Mouse (Mus musculus): ENCODE measurements around the gene Usp3. TPM values are rescaled to one million over a fixed set of nuclear protein-coding genes. Genes with fewer than 3 reads are reported as not detected.
A peak's percentile ranks its signal among the peaks of the same experiment; 100 is the strongest.

Gene Usp3
- 58.7 and 63.4 TPM in 2 replicates for polyA plus RNA-seq (2015; fragmentation: Nextera tagmentation; extraction: Ambion mirVana)

DNA sequence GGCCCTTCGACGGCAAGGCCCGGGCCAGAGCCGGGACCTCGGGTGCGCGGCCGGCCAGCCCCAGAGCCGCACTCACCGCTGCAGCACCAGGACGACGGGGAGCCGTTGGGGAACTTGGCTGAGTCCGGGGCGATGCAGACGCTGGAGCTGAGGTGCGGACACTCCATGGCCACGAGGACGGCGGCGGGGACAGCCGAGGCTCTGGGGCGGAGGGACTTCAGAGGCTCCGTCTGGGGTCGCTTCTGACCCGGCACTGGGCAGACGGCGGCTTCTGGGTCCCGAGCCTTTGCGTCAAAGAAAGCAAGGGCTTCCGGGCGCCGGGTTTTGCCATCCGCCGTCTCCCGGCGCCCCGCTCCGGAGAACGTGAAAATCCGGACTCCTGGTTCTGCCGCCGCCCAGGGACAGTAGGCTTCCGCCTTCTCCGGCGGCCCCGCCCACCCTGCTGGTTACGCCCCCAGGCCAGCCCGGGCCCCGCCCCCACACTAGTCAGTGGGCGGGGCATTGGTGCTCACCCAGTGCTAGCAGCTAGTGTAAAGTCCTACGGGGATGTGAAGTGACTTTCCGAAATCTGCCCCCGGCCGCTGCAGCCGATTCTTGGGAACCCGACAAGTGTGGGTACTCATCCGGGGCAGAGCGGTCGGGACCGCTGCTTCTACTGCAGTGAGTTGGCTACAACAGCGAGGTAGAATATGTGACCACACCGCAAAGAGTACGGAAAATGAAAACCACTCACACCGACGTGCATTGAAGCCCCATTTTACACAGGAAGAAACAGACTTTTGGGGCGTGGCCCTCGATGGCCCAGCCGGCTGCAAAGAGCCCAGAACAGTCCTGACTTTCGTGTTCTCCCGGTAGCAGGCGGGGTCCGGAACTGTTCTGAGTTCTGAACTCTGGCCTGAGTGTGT is at the start of gene Usp3:
Gene Usp3, minus strand, starts transcription at position 435 of the 905 bp plus-strand sequence.
- peak within 1 kb of the TSS; percentile 100 for H3K9ac ChIP-seq (ENCODE audit: low read depth, low read length)
- H3K4me3 ChIP-seq (replicated peaks; ENCODE audit: low read depth, low read length): peak within 1 kb of the TSS; percentile 98
- DNase-seq (ENCODE audit: low spot score) (peak; percentile 97), ATAC-seq (replicated peaks; ENCODE audit: low FRiP score, low read depth) (peak; percentile 95)
- peaks cover 19% of the 10 kb centered on the region for H3K4me1 ChIP-seq (replicated peaks; ENCODE audit: insufficient read depth, low read length)
- WGBS: under 1% methylated on average over 73 of the region's 73 CpGs
- peak within 1 kb of the TSS; percentile 78 for H3K4me2 ChIP-seq (ENCODE audit: low read length)
- H3K36me3 ChIP-seq (ENCODE audit: insufficient read depth, low read length): no peaks in the 10 kb centered on the region
- no peaks in the 10 kb centered on the region for H3K27me3 ChIP-seq (ENCODE audit: insufficient read depth, low read length)
- no peaks in the 10 kb centered on the region for H3K9me3 ChIP-seq (replicated peaks; ENCODE audit: low read length)
- no peak for TF ChIP-seq CTCF (IDR thresholded peaks at IDR 0.05; ENCODE audit: low read depth)
- H3K27ac ChIP-seq: peak within 1 kb of the TSS; percentile 97

DNA sequence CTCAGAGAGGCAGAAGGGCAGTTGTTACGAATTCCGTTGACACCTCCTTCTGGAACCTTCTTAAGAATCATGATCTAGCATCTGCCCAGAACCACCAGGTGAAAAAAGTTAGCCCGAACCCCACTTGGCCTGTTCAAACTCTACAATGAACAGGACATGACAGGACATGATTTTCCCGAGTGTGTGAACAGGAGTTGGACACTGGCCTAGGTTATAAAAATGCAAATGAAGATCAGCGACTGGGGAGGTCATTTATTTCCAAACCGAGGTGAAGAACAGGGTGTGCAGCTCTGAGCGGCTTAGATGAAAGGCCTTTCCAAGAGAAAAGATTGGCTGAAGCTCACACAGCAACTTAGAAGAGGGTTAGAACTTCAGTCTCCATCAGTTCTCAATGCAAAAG is 47.5 kb upstream of the Usp3 start:
- 59% methylated on average over 7 of the region's 7 CpGs for WGBS
- H3K27ac ChIP-seq: no peak overlapping the region
- no peaks in the 10 kb centered on the region for H3K4me1 ChIP-seq (replicated peaks; ENCODE audit: insufficient read depth, low read length)
- H3K4me2 ChIP-seq (ENCODE audit: low read length): no peak overlapping the region
- no peak for TF ChIP-seq CTCF (IDR thresholded peaks at IDR 0.05; ENCODE audit: low read depth)
- DNase-seq (ENCODE audit: low spot score) (no peak), ATAC-seq (replicated peaks; ENCODE audit: low FRiP score, low read depth) (no peak)
- H3K4me3 ChIP-seq (replicated peaks; ENCODE audit: low read depth, low read length): no peak overlapping the region
- H3K27me3 ChIP-seq (ENCODE audit: insufficient read depth, low read length): no peaks in the 10 kb centered on the region
- no peaks in the 10 kb centered on the region for H3K36me3 ChIP-seq (ENCODE audit: insufficient read depth, low read length)
- H3K9me3 ChIP-seq (replicated peaks; ENCODE audit: low read length): no peaks in the 10 kb centered on the region
- no peak overlapping the region for H3K9ac ChIP-seq (ENCODE audit: low read depth, low read length)

DNA sequence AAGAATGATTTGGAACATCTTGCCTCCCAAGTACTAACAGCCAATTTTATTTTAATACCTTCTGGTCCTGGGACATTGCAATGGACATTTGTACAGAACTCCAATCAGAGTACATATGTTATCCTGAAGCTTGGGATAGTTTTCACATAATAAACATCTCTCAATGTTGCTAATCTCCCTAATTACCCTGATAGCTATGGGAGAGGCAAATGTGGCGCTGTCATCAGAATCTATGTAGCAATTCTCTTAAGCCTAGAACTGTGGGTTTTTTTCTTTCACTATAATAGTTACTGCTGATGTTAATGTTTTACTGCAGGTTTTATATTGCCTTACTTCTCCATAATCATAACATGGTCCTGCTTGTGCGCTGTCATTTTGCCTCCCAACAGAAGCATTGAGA is 46.7 kb upstream of the Usp3 start:
- Histone ChIP-seq H3K4me3 (replicated peaks; ENCODE audit: low read depth, low read length) (no peak overlapping the region), H3K9ac (ENCODE audit: low read depth, low read length) (no peak overlapping the region), H3K9me3 (replicated peaks; ENCODE audit: low read length) (no peaks in the 10 kb centered on the region), H3K4me1 (replicated peaks; ENCODE audit: insufficient read depth, low read length) (no peaks in the 10 kb centered on the region), H3K4me2 (ENCODE audit: low read length) (no peak overlapping the region), H3K27ac (no peak overlapping the region), H3K27me3 (ENCODE audit: insufficient read depth, low read length) (no peaks in the 10 kb centered on the region), H3K36me3 (ENCODE audit: insufficient read depth, low read length) (no peaks in the 10 kb centered on the region)
- no peak for TF ChIP-seq CTCF (IDR thresholded peaks at IDR 0.05; ENCODE audit: low read depth)
- 91% methylated on average over 2 of the region's 2 CpGs for WGBS
- DNase-seq (ENCODE audit: low spot score): no peak
- no peak for ATAC-seq (replicated peaks; ENCODE audit: low FRiP score, low read depth)

DNA sequence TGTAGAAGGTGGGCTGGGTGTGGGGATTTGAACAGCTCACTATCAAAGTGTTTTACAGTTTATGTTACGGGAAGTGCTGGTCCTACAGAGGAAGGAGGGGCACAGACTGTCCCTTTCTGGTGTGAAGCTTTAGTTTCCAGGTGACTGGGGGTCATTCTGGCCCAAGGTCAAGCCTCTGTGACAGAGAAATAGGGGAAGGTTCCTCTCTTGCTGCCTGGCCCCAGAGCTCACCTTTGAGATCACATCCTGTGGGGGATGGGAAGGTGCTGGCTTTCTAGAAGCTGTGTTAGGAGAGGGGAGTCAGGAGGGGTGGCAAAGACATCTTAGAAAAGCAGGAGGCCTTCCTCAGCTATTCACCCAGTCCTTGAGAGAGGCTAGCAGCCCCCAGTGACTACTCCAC is 39.5 kb upstream of the Usp3 start:
- Histone ChIP-seq H3K4me1 (replicated peaks; ENCODE audit: insufficient read depth, low read length) (no peaks in the 10 kb centered on the region; the same call in 1 of the 2 replicates), H3K9ac (ENCODE audit: low read depth, low read length) (no peak overlapping the region), H3K36me3 (ENCODE audit: insufficient read depth, low read length) (no peaks in the 10 kb centered on the region), H3K27me3 (ENCODE audit: insufficient read depth, low read length) (no peaks in the 10 kb centered on the region), H3K4me2 (ENCODE audit: low read length) (no peak overlapping the region), H3K27ac (no peak overlapping the region), H3K9me3 (replicated peaks; ENCODE audit: low read length) (no peaks in the 10 kb centered on the region), H3K4me3 (replicated peaks; ENCODE audit: low read depth, low read length) (no peak overlapping the region)
- WGBS: 80% methylated on average over 1 of the region's 1 CpGs
- ATAC-seq (replicated peaks; ENCODE audit: low FRiP score, low read depth): no peak
- TF ChIP-seq CTCF (IDR thresholded peaks at IDR 0.05; ENCODE audit: low read depth): no peak
- DNase-seq (ENCODE audit: low spot score): no peak

DNA sequence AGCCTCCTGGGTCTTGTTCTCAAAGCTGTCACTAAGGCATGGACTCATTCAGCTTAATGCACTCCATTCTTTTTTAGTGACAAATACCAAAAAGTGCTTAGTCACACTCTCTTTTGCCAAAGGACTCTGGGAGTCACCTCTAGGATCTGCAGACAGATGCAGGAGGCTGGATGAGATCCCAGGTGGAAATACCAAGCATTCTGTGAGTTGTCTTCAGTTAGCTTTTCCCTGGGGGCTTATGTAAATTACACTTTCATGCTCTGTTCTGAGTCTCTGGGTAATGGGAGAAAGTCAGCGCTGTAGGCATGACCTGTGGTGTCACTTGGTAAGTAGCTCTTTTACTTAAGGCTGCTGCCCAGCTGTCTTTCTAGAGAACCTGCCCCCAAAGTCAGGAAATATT is 38.0 kb upstream of the Usp3 start:
- 24% methylated on average over 1 of the region's 1 CpGs for WGBS
- Histone ChIP-seq H3K9ac (ENCODE audit: low read depth, low read length) (no peak overlapping the region), H3K9me3 (replicated peaks; ENCODE audit: low read length) (no peaks in the 10 kb centered on the region), H3K27me3 (ENCODE audit: insufficient read depth, low read length) (no peaks in the 10 kb centered on the region), H3K4me2 (ENCODE audit: low read length) (no peak overlapping the region), H3K27ac (no peak overlapping the region), H3K4me3 (replicated peaks; ENCODE audit: low read depth, low read length) (no peak overlapping the region), H3K4me1 (replicated peaks; ENCODE audit: insufficient read depth, low read length) (no peaks in the 10 kb centered on the region; the same call in 1 of the 2 replicates), H3K36me3 (ENCODE audit: insufficient read depth, low read length) (no peaks in the 10 kb centered on the region)
- ATAC-seq (replicated peaks; ENCODE audit: low FRiP score, low read depth) (no peak), DNase-seq (ENCODE audit: low spot score) (no peak)
- TF ChIP-seq CTCF (IDR thresholded peaks at IDR 0.05; ENCODE audit: low read depth): no peak

DNA sequence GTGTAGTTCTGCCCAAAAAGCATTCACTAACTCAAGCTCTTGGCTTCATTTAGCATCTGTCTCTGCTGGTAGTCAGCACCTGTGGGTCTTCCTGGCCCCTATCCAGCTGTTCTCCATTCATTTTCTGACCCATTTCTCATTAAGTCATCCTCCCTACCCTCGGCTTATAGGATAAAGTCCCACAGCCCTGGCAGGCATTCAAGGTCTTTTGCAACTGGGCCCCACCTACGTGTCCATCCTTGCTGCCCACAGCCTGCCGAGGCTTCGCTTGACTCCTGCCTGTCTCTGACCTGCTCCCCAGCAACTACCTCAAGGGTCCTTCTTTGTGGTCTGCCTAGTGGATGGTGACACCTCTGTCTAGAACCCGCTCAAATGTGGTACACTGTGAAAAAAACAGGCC is 33.7 kb upstream of the Usp3 start:
- no peaks in the 10 kb centered on the region for H3K36me3 ChIP-seq (ENCODE audit: insufficient read depth, low read length)
- H3K27me3 ChIP-seq (ENCODE audit: insufficient read depth, low read length): no peaks in the 10 kb centered on the region
- no peaks in the 10 kb centered on the region for H3K9me3 ChIP-seq (replicated peaks; ENCODE audit: low read length)
- 0 out of 2 replicates have a peak, but pooled peaks cover 2% of the 10 kb centered on the region for H3K4me1 ChIP-seq (replicated peaks; ENCODE audit: insufficient read depth, low read length)
- WGBS: 75% methylated on average over 5 of the region's 5 CpGs
- no peak for TF ChIP-seq CTCF (IDR thresholded peaks at IDR 0.05; ENCODE audit: low read depth)
- H3K4me2 ChIP-seq (ENCODE audit: low read length): no peak overlapping the region
- ATAC-seq (replicated peaks; ENCODE audit: low FRiP score, low read depth) (no peak), DNase-seq (ENCODE audit: low spot score) (no peak)
- H3K27ac ChIP-seq: no peak overlapping the region
- no peak overlapping the region for H3K4me3 ChIP-seq (replicated peaks; ENCODE audit: low read depth, low read length)
- H3K9ac ChIP-seq (ENCODE audit: low read depth, low read length): no peak overlapping the region
